In genomic region chr10:69611314-69611713, GRCm38 (mm10) we compare ENCODE assay signal across 11 mouse cellular contexts.
DNase-seq lines count a peak whose midpoint lies in the region; ATAC-seq and TF ChIP-seq lines count a peak whose summit lies in the region.
"Had no signal": no experiment of that assay in that cellular context is flagged by ENCODE, and none has a peak within 500 bp of the region (broad histone marks: within the 10 kb centered on the region; RNA-seq: fewer than 3 reads in every experiment).

No protein-coding gene starts in this region.

- H3K4me1 ChIP-seq in intestine, embryonic 14.5 days (replicated peaks; ENCODE audit: control insufficient read depth, insufficient read depth, low read length), result peaks cover 6% of the 10 kb centered on the region; the same call in 1 of the 2 replicates
- H3K4me1 ChIP-seq in intestine, embryonic 16.5 days (ENCODE audit: control insufficient read depth, insufficient read depth, low read length), result 0 out of 2 replicates have a peak, but pooled peaks cover 4% of the 10 kb centered on the region
- H3K4me1 ChIP-seq in lung, embryonic 15.5 days, result peaks cover 10% of the 10 kb centered on the region
- no peaks in the 10 kb centered on the region for H3K4me1 ChIP-seq in intestine, postnatal 0 days (replicated peaks; ENCODE audit: control insufficient read depth, insufficient read depth, low read length)
- H3K4me1 ChIP-seq: hindbrain, embryonic 12.5 days had no signal

- 0 out of 2 replicates have a peak, but pooled peaks have one; percentile 40 for ATAC-seq in intestine, embryonic 14.5 days (replicated peaks; ENCODE audit: low FRiP score, low TSS enrichment, low read depth)
- ATAC-seq in intestine, embryonic 16.5 days, result no peak
- no peak for ATAC-seq in lung, embryonic 15.5 days (ENCODE audit: borderline replicate concordance, extremely low read depth, low FRiP score, low TSS enrichment)
- ATAC-seq in intestine, postnatal 0 days, result no peak

- no peaks in the 10 kb centered on the region for H3K27me3 ChIP-seq in intestine, embryonic 14.5 days (replicated peaks; ENCODE audit: control insufficient read depth, insufficient read depth, low read length)
- H3K27me3 ChIP-seq in intestine, embryonic 16.5 days (replicated peaks; ENCODE audit: control insufficient read depth, insufficient read depth, low read length), result no peaks in the 10 kb centered on the region
- H3K27me3 ChIP-seq in lung, embryonic 15.5 days, result no peaks in the 10 kb centered on the region
- no peaks in the 10 kb centered on the region for H3K27me3 ChIP-seq in intestine, postnatal 0 days (replicated peaks; ENCODE audit: control insufficient read depth, insufficient read depth, low read length)
- H3K27me3 ChIP-seq: hindbrain, embryonic 12.5 days; limb, embryonic 12.5 days had no signal

- no peaks in the 10 kb centered on the region for H3K9me3 ChIP-seq in intestine, embryonic 14.5 days (ENCODE audit: control insufficient read depth, low read length)
- no peaks in the 10 kb centered on the region for H3K9me3 ChIP-seq in intestine, embryonic 16.5 days (ENCODE audit: control insufficient read depth, low read length)
- no peaks in the 10 kb centered on the region for H3K9me3 ChIP-seq in lung, embryonic 15.5 days
- no peaks in the 10 kb centered on the region for H3K9me3 ChIP-seq in intestine, postnatal 0 days (ENCODE audit: control insufficient read depth)
- H3K9me3 ChIP-seq: hindbrain, embryonic 12.5 days; limb, embryonic 12.5 days had no signal

- WGBS in intestine, embryonic 14.5 days, result 50% methylated on average over 3 of the region's 3 CpGs
- WGBS in intestine, embryonic 16.5 days, result 53% methylated on average over 3 of the region's 3 CpGs
- 40% methylated on average over 3 of the region's 3 CpGs for WGBS in lung, embryonic 15.5 days
- 66% methylated on average over 3 of the region's 3 CpGs for WGBS in intestine, postnatal 0 days

- DNase-seq in gastrocnemius, adult 2 months, result no peak
- no peak for DNase-seq in gastrocnemius, postnatal 36 days
- no peak for DNase-seq in intestine, embryonic 14.5 days (ENCODE audit: low spot score)
- no peak for DNase-seq in lung, postnatal 4 days
- DNase-seq in gastrocnemius, postnatal 10 days, result no peak
- DNase-seq: cerebellum, adult 11 months had no signal

- H3K36me3 ChIP-seq in intestine, embryonic 14.5 days (ENCODE audit: control insufficient read depth, insufficient read depth, low read length), result no peaks in the 10 kb centered on the region
- H3K36me3 ChIP-seq in intestine, embryonic 16.5 days (ENCODE audit: control insufficient read depth, insufficient read depth, low read length), result no peaks in the 10 kb centered on the region
- no peaks in the 10 kb centered on the region for H3K36me3 ChIP-seq in lung, embryonic 15.5 days
- H3K36me3 ChIP-seq in intestine, postnatal 0 days (ENCODE audit: control insufficient read depth, insufficient read depth), result no peaks in the 10 kb centered on the region
- H3K36me3 ChIP-seq: limb, embryonic 12.5 days had no signal

- no peak overlapping the region for H3K4me2 ChIP-seq in intestine, embryonic 14.5 days (ENCODE audit: low read length)
- H3K4me2 ChIP-seq in intestine, embryonic 16.5 days (ENCODE audit: low read depth, low read length), result no peak overlapping the region
- H3K4me2 ChIP-seq in lung, embryonic 15.5 days, result no peak overlapping the region; the same call in 1 of the 2 replicates
- no peak overlapping the region for H3K4me2 ChIP-seq in intestine, postnatal 0 days (replicated peaks; ENCODE audit: low read depth)
- H3K4me2 ChIP-seq: hindbrain, embryonic 12.5 days; limb, embryonic 12.5 days had no signal

- H3K4me3 ChIP-seq in gastrocnemius, adult 2 months, result no peak overlapping the region
- H3K4me3 ChIP-seq in intestine, embryonic 14.5 days (ENCODE audit: low read depth, low read length), result no peak overlapping the region
- no peak overlapping the region for H3K4me3 ChIP-seq in intestine, embryonic 16.5 days (ENCODE audit: low read length)
- no peak overlapping the region for H3K4me3 ChIP-seq in lung, embryonic 15.5 days
- H3K4me3 ChIP-seq in intestine, postnatal 0 days (ENCODE audit: low read depth, low read length), result no peak overlapping the region
- H3K4me3 ChIP-seq: hindbrain, embryonic 12.5 days; limb, embryonic 12.5 days had no signal

- peak overlapping the region; percentile 9; the same call in 1 of the 2 replicates for H3K27ac ChIP-seq in gastrocnemius, adult 2 months
- H3K27ac ChIP-seq in intestine, embryonic 14.5 days (ENCODE audit: low read depth), result peak overlapping the region; percentile 35; the same call in 1 of the 2 replicates
- H3K27ac ChIP-seq in intestine, embryonic 16.5 days (ENCODE audit: low read length), result no peak overlapping the region; the same call in 1 of the 2 replicates
- peak overlapping the region; percentile 46 for H3K27ac ChIP-seq in lung, embryonic 15.5 days
- 0 out of 2 replicates have a peak overlapping the region, but pooled peaks have one; percentile 7 for H3K27ac ChIP-seq in intestine, postnatal 0 days (ENCODE audit: low read depth, low read length)
- H3K27ac ChIP-seq: hindbrain, embryonic 12.5 days had no signal

- no peak for TF ChIP-seq CTCF in gastrocnemius, adult 2 months (IDR thresholded peaks at IDR 0.05)
- TF ChIP-seq CTCF in intestine, postnatal 0 days (IDR thresholded peaks at IDR 0.05; ENCODE audit: low read depth), result no peak

- H3K9ac ChIP-seq in intestine, embryonic 14.5 days (ENCODE audit: low read length), result no peak overlapping the region
- no peak overlapping the region for H3K9ac ChIP-seq in intestine, embryonic 16.5 days (ENCODE audit: low read depth, low read length)
- H3K9ac ChIP-seq in lung, embryonic 15.5 days, result no peak overlapping the region
- no peak overlapping the region for H3K9ac ChIP-seq in intestine, postnatal 0 days (ENCODE audit: low read depth, low read length)
- H3K9ac ChIP-seq: hindbrain, embryonic 12.5 days; limb, embryonic 12.5 days had no signal

- intact Hi-C loops in gastrocnemius, adult 2 months (cut with DNase I), result no loop called here
- intact Hi-C loops in gastrocnemius, postnatal 36 days (cut with DNase I), result no loop called here
